Mouse (Mus musculus): ENCODE measurements at regions not wholly inside any gene's neighbourhood (a gene's known extent, or its start where the extent isn't known, plus 50 kb on each side); places are given as distances from the start of the nearest gene placed in this dataset.
A peak's percentile ranks its signal among the peaks of the same experiment; 100 is the strongest.

- DNase-seq: no peak
These were observed 420.2 kb upstream of the Adgrl2 start for GRCm38 (mm10) chr3:149410518-149410917.

- DNase-seq: no peak
These were observed 418.5 kb upstream of the Adgrl2 start for GRCm38 (mm10) chr3:149408858-149409257.

GRCm38 (mm10) chr3:149405872-149406271 is 415.5 kb upstream of the Adgrl2 start:
- DNase-seq: no peak

GRCm38 (mm10) chr3:149404691-149405090 is 414.3 kb upstream of the Adgrl2 start:
- no peak for DNase-seq

GRCm38 (mm10) chr3:149402496-149402895 is 412.1 kb upstream of the Adgrl2 start:
- no peak for DNase-seq

- DNase-seq: no peak
These were observed 404.7 kb upstream of the Adgrl2 start for GRCm38 (mm10) chr3:149395082-149395481.

GRCm38 (mm10) chr3:149393317-149394172 is 403.2 kb upstream of the Adgrl2 start:
- DNase-seq: no peak

- no peak for DNase-seq
These were observed 401.8 kb upstream of the Adgrl2 start for GRCm38 (mm10) chr3:149392164-149392563.

GRCm38 (mm10) chr3:149387537-149387936 is 397.2 kb upstream of the Adgrl2 start:
- no peak for DNase-seq

GRCm38 (mm10) chr3:149386027-149386426 is 395.7 kb upstream of the Adgrl2 start:
- DNase-seq: no peak

- no peak for DNase-seq
These were observed 395.0 kb upstream of the Adgrl2 start for GRCm38 (mm10) chr3:149385336-149385735.

GRCm38 (mm10) chr3:149381559-149382245 is 391.3 kb upstream of the Adgrl2 start:
- DNase-seq: peak; percentile 13 to 29

- DNase-seq: no peak
These were observed 390.7 kb upstream of the Adgrl2 start for GRCm38 (mm10) chr3:149381051-149381450.

- no peak for DNase-seq
These were observed 389.6 kb upstream of the Adgrl2 start for GRCm38 (mm10) chr3:149379866-149380472.

- no peak for DNase-seq
These were observed 389.0 kb upstream of the Adgrl2 start for GRCm38 (mm10) chr3:149379249-149379865.

- no peak for DNase-seq
These were observed 381.1 kb upstream of the Adgrl2 start for GRCm38 (mm10) chr3:149371439-149371838.

GRCm38 (mm10) chr3:149370517-149371227 is 380.3 kb upstream of the Adgrl2 start:
- DNase-seq: no peak

GRCm38 (mm10) chr3:149367888-149368287 is 377.5 kb upstream of the Adgrl2 start:
- no peak for DNase-seq

GRCm38 (mm10) chr3:149360164-149360563 is 369.8 kb upstream of the Adgrl2 start:
- DNase-seq: no peak

- DNase-seq: no peak
These were observed 368.3 kb upstream of the Adgrl2 start for GRCm38 (mm10) chr3:149358570-149359193.

GRCm38 (mm10) chr3:149357903-149358569 is 367.7 kb upstream of the Adgrl2 start:
- DNase-seq: no peak

Measured in kidney, postnatal 4 days (tissue).